Mouse (Mus musculus) neural tube, embryonic 13.5 days (tissue): ENCODE measurements at regions not wholly inside any gene's neighbourhood (a gene's known extent, or its start where the extent isn't known, plus 50 kb on each side); places are given as distances from the start of the nearest gene placed in this dataset.
A peak's percentile ranks its signal among the peaks of the same experiment; 100 is the strongest.

Experiments used
- ATAC-seq: fragments of 200-750 bp; cut with Nextera tagmentation; 2 replicates; pipeline ENCODE4 v1.8.0; 2017; ENCODE audit warnings: low read depth, mild to moderate bottlenecking, moderate TSS enrichment, moderate library complexity
- H3K27ac ChIP-seq: fragments of 300-500 bp; sonication (generic); replicated peaks from 2 replicates; pipeline ENCODE4 v1.5.1; 2015; ENCODE audit warnings: moderate library complexity, mild to moderate bottlenecking, inconsistent platforms
- H3K27me3 ChIP-seq: fragments of 300-500 bp; sonication (generic); 2 replicates; pipeline ENCODE4 v1.6.1; 2015; ENCODE audit warnings: mild to moderate bottlenecking, inconsistent platforms
- H3K36me3 ChIP-seq: fragments of 300-500 bp; sonication (generic); 2 replicates; pipeline ENCODE4 v1.6.1; 2015; ENCODE audit warnings: mild to moderate bottlenecking, inconsistent platforms
- H3K4me1 ChIP-seq: fragments of 300-500 bp; sonication (generic); replicated peaks from 2 replicates; pipeline ENCODE4 v1.6.1; 2015; ENCODE audit warnings: inconsistent platforms
- H3K4me2 ChIP-seq: fragments of 300-500 bp; sonication (generic); 2 replicates; pipeline ENCODE4 v1.6.1; 2015; ENCODE audit warnings: inconsistent platforms, mild to moderate bottlenecking, moderate library complexity
- H3K4me3 ChIP-seq: fragments of 300-500 bp; sonication (generic); 2 replicates; pipeline ENCODE4 v1.5.1; 2015; ENCODE audit warnings: mild to moderate bottlenecking, inconsistent platforms
- H3K9ac ChIP-seq: fragments of 300-500 bp; sonication (generic); 2 replicates; pipeline ENCODE4 v1.6.1; 2015; ENCODE audit warnings: moderate library complexity, mild to moderate bottlenecking, inconsistent platforms
- H3K9me3 ChIP-seq: fragments of 300-500 bp; sonication (generic); 2 replicates; pipeline ENCODE4 v1.6.1; 2016; ENCODE audit warnings: inconsistent platforms
- WGBS: fragments of 180-500 bp; shearing (Covaris S2); methylation state at CpG from one replicate; pipeline ENCODE4 v1.1.7; 2015; 5-methylcytosine and 5-hydroxymethylcytosine counted together

DNA sequence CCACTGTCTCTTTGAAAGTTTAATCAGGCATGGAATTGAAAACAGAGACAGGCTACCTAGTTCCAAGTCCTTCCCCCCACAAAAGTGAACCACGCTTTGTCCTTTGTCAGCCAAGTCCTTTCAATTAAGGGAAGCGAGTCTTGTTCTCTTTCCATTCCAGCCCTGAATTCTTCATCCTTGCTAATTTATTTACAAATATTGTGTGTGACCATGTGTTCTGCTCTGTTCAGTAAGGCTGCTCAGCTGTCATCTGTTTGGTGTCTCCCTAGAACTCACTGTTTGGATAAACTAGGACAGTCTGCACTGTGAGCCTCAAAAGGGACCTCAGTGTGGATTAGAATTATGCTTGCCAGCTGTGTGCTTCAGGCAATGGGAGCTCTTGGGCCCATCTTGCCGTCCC, 473.6 kb downstream of the Nedd1 start:
- Histone ChIP-seq H3K4me1 (peaks cover 22% of the 10 kb centered on the region), H3K36me3 (no peaks in the 10 kb centered on the region), H3K4me3 (no peak overlapping the region), H3K4me2 (no peak overlapping the region), H3K9me3 (no peaks in the 10 kb centered on the region), H3K27ac (no peak overlapping the region; the same call in 1 of the 2 replicates), H3K27me3 (no peaks in the 10 kb centered on the region), H3K9ac (no peak overlapping the region)
- 32% methylated on average over 3 of the region's 3 CpGs for WGBS
- ATAC-seq, result no peak

DNA sequence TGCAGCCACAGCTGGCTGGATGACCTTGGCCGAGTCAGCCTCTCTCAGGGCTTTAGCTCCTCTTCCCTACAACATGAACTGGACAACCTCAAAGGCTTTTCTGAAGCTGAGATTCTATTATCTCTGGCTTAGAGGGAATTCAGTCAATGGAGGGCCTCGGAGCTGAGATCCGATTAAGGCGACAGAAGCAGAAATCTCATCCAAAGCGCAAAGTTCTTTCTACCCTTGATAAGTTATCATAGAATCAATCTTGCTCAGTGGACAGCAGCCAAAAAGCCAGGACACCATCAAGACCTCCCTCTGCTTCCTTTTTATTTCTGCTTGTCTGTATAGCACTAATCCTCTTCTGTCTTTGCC, 474.8 kb downstream of the Nedd1 start:
- no peaks in the 10 kb centered on the region for H3K9me3 ChIP-seq
- no peaks in the 10 kb centered on the region for H3K27me3 ChIP-seq
- H3K4me1 ChIP-seq, result peaks cover 27% of the 10 kb centered on the region
- no peak overlapping the region for H3K4me3 ChIP-seq
- no peak overlapping the region for H3K27ac ChIP-seq
- H3K36me3 ChIP-seq, result no peaks in the 10 kb centered on the region
- no peak for ATAC-seq
- 22% methylated on average over 5 of the region's 5 CpGs for WGBS
- no peak overlapping the region for H3K9ac ChIP-seq
- H3K4me2 ChIP-seq, result no peak overlapping the region

DNA sequence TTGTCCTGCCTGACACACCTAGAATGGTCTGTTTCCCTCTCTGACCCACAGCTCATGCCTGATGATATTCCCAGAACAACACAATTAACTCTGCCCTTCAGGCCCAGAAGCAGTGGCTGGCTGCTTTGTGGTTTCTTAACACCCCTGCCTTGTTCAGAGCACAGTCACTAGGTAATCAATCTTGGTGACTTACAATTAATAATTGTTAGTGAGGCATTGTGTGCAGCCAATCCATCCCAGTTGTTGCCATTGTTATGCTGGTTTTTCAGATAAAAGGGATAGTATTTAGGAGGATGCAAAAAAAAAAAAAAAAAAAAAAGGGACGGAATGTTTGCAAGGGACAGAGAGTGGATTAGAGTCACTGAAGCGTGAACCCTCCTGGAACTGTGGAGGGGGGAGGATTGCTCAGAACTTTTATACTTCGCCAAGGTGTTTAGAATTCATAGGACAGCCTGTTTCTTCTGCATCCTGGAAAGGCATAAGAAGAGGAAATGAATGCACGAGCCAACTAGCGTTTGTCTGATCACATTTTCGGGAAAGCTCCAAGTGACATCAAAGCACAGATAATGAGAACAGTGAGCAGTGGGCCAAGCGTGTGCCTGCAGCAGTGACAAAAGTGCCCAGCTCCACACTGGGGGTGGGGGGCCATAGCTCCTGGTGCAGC, 475.3 kb downstream of the Nedd1 start:
- no peaks in the 10 kb centered on the region for H3K27me3 ChIP-seq
- no peak for ATAC-seq
- 15% methylated on average over 7 of the region's 7 CpGs for WGBS
- no peak overlapping the region for H3K27ac ChIP-seq
- H3K36me3 ChIP-seq, result no peaks in the 10 kb centered on the region
- H3K4me3 ChIP-seq, result no peak overlapping the region
- H3K9ac ChIP-seq, result no peak overlapping the region
- no peaks in the 10 kb centered on the region for H3K9me3 ChIP-seq
- no peak overlapping the region for H3K4me2 ChIP-seq
- peaks cover 27% of the 10 kb centered on the region for H3K4me1 ChIP-seq

DNA sequence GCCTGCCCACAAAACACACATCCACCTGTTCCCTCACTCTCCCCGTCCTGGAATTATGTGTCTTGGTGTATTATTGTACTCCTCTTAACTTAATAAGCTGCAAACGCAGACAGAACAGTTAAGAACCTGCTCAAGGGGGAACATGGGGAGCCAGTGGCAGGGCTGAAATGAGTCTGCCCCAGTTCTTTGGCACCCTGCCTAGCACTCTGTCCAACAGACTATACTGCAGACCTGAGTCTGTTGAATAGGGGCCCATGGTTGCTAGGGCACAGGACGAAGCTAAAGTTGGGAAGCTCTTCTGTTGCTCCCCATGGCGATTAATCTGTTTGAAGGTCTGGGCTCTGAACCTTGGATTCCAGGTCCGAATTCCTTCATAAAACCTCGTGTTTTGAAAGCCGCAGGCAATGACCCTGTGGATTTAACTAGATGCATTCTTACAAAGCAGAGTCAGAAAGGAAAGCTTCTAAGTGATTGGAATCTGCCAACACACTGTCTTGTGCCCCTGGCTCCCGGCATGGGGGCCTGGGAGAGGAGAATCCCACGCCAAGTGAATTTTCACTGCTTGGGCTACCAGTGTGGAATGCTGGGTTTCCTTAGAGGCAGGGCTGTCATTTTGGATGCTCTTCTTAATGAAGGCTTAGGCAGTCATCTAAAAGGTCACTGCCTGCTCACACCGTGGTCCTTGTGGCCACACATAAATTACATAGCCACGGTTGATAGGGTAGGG, 479.3 kb downstream of the Nedd1 start:
- Histone ChIP-seq H3K9ac (no peak overlapping the region), H3K27me3 (no peaks in the 10 kb centered on the region), H3K9me3 (no peaks in the 10 kb centered on the region), H3K4me1 (peaks cover 22% of the 10 kb centered on the region), H3K4me3 (no peak overlapping the region), H3K27ac (0 out of 2 replicates have a peak overlapping the region, but pooled peaks have one; percentile 33), H3K36me3 (no peaks in the 10 kb centered on the region), H3K4me2 (no peak overlapping the region)
- ATAC-seq, result peak; percentile 89
- 33% methylated on average over 11 of the region's 11 CpGs for WGBS

DNA sequence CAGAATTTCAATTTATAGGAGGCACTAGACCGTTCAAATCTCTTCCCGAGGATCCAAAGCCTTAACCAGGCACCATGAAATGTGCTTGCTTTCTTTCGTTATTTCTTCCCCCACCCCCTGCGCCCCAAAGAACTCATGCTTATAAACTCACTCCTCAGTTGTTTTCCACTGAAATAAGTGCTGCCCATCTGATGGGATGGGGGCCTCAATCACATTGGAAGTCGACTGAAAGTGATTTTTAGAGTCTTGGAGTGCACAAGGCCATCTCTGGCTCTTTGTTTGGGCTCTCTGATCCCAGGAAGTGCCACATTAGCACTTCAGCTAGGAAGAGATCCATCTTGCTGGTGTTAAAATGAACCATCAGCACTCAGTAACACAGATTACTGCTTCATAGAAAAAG, 484.3 kb downstream of the Nedd1 start:
- no peaks in the 10 kb centered on the region for H3K9me3 ChIP-seq
- H3K4me1 ChIP-seq, result no peaks in the 10 kb centered on the region; the same call in 1 of the 2 replicates
- no peak overlapping the region for H3K9ac ChIP-seq
- no peak for ATAC-seq
- no peak overlapping the region for H3K4me3 ChIP-seq
- H3K27ac ChIP-seq, result no peak overlapping the region
- no peak overlapping the region for H3K4me2 ChIP-seq
- no peaks in the 10 kb centered on the region for H3K36me3 ChIP-seq
- 45% methylated on average over 5 of the region's 5 CpGs for WGBS
- no peaks in the 10 kb centered on the region for H3K27me3 ChIP-seq

DNA sequence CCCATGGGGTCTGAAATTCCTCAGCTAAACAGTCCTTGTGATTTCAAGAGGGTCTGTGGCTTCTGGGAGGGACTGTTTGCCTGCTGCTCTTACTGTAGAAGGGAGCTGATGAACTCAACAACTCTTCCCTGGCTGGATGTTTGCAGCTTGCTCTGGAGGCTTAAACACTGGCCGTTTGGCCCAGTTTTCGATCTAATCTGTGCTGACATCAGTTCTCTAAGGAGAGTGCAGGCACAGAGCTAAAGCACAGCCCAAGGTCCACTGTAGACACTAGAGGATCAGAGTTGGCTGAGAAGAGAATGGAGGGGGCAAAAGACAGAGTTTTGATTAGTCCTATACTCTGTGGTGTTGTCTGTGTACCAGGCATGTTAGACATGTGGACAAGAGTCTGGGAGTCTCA, 490.1 kb downstream of the Nedd1 start:
- Histone ChIP-seq H3K9me3 (no peaks in the 10 kb centered on the region), H3K4me2 (no peak overlapping the region), H3K27me3 (no peaks in the 10 kb centered on the region), H3K4me1 (no peaks in the 10 kb centered on the region), H3K9ac (no peak overlapping the region), H3K27ac (no peak overlapping the region), H3K4me3 (no peak overlapping the region), H3K36me3 (no peaks in the 10 kb centered on the region)
- 80% methylated on average over 2 of the region's 2 CpGs for WGBS
- no peak for ATAC-seq

DNA sequence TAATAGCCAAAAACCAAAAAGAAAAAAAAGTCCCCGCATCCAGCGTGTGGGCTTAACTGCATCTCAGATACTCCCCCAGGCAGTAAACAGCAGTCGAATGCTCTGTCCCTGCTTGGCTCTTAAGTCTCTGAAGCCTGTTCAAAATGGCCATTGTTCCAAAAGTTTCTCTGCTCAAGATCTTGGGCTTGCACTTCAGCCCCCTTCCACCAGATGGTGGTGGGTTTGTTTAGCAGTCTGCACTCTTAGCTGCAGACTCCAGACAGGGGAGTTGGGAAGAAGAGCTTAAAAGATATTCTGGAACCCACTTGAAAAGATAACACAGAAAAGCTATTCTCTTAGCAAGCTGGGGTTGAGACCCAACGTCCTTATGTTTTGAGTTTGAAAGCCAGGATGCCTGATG, 496.4 kb downstream of the Nedd1 start:
- ATAC-seq, result no peak
- no peaks in the 10 kb centered on the region for H3K27me3 ChIP-seq
- 74% methylated on average over 4 of the region's 4 CpGs for WGBS

DNA sequence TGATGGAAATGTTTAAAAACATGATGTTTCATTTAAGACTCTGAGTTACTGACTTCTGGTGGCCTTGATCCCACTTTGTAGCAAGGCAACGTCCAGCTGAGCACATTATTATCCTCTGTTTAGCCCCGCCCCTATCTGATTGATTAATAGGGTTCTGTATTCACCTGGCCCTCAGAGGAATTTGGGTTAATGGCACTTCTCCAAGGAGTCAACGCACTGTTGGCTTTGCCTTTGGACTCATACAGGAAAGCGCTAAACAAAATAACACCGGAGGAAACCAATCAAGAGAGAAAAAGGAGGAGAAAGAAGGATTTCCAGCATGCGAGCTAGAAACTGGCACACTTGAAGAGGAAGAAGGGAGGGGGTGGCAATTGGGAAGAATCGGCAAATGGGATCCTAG, 497.1 kb downstream of the Nedd1 start:
- H3K27me3 ChIP-seq, result no peaks in the 10 kb centered on the region
- no peak overlapping the region for H3K4me3 ChIP-seq
- no peaks in the 10 kb centered on the region for H3K4me1 ChIP-seq
- no peak for ATAC-seq
- no peaks in the 10 kb centered on the region for H3K36me3 ChIP-seq
- H3K9ac ChIP-seq, result no peak overlapping the region
- H3K9me3 ChIP-seq, result no peaks in the 10 kb centered on the region
- no peak overlapping the region for H3K27ac ChIP-seq
- WGBS, result 86% methylated on average over 7 of the region's 7 CpGs
- no peak overlapping the region for H3K4me2 ChIP-seq

More for the DNA sequence above, 496.4 kb downstream of the Nedd1 start:
- Histone ChIP-seq H3K4me3 (no peak overlapping the region), H3K36me3 (no peaks in the 10 kb centered on the region), H3K4me1 (no peaks in the 10 kb centered on the region), H3K9ac (no peak overlapping the region), H3K4me2 (no peak overlapping the region), H3K9me3 (no peaks in the 10 kb centered on the region), H3K27ac (no peak overlapping the region)

DNA sequence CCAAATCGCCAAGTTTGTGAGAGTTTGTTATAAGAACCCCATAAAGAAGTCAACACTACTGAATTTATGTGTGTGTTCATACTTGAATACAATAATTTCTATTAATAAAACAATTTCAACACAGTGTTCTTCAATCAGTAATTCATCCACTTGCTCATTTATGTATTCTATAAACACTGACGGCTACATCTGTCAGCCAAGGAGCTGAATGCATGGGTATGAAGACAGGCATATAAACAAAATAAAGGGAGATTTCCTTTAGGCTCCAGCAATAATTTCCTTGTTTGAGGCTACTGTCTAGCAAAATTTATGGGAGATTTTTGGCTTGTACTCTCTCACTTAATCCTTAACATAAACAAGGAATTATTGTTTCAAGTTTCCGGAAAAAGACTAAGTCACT, 502.9 kb downstream of the Nedd1 start:
- 74% methylated on average over 3 of the region's 3 CpGs for WGBS
- H3K4me3 ChIP-seq, result no peak overlapping the region
- H3K9me3 ChIP-seq, result no peaks in the 10 kb centered on the region
- H3K4me1 ChIP-seq, result no peaks in the 10 kb centered on the region
- no peak overlapping the region for H3K27ac ChIP-seq
- H3K36me3 ChIP-seq, result no peaks in the 10 kb centered on the region
- no peak for ATAC-seq
- no peaks in the 10 kb centered on the region for H3K27me3 ChIP-seq
- no peak overlapping the region for H3K9ac ChIP-seq
- no peak overlapping the region for H3K4me2 ChIP-seq

DNA sequence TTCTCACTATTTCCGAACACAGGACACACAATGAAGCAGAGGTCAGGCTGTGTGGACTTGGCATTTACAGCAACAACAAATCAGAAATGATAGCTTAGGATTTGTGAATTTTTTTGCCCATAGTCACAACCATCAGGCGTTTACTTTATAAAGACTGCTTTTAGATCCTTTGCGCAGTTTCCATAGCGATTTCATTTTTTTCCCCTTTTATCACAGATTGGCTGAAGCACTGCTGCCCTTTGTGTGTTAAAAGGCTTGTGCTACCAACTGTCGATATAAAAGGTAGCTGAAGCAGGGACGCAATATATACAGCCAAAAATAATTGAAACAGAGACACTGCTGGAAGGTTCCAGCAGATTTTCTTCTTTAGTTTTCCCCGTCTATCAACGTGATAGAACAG, 551.4 kb downstream of the Nedd1 start:
- H3K4me3 ChIP-seq, result no peak overlapping the region
- H3K36me3 ChIP-seq, result no peaks in the 10 kb centered on the region
- no peak overlapping the region for H3K27ac ChIP-seq
- no peaks in the 10 kb centered on the region for H3K9me3 ChIP-seq
- H3K27me3 ChIP-seq, result no peaks in the 10 kb centered on the region
- 63% methylated on average over 8 of the region's 8 CpGs for WGBS
- no peak overlapping the region for H3K9ac ChIP-seq
- H3K4me2 ChIP-seq, result no peak overlapping the region
- no peak for ATAC-seq
- H3K4me1 ChIP-seq, result peaks cover 9% of the 10 kb centered on the region; the same call in 1 of the 2 replicates

DNA sequence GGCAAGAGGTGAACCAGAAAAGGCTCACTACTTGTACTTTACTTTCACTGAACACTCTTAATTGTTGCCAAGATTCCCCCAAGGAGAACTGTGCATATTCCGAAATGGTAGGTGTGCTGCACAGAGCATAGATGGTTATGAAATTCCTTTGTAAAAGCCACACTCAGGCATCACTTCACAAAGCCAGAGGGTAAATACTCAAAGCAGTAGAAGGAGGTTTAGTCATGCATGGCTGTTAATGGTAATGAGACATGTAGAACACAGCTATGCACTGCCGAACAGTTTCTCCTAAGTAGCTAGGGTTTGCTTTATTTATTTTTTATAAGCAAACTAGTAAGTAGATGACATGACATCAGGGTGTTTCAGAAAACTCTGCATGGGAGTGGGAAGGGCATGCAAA, 556.2 kb downstream of the Nedd1 start:
- Histone ChIP-seq H3K27ac (no peak overlapping the region), H3K9me3 (no peaks in the 10 kb centered on the region), H3K27me3 (no peaks in the 10 kb centered on the region), H3K4me2 (peak overlapping the region; percentile 65; the same call in 1 of the 2 replicates), H3K9ac (no peak overlapping the region), H3K4me3 (no peak overlapping the region), H3K4me1 (peaks cover 18% of the 10 kb centered on the region), H3K36me3 (no peaks in the 10 kb centered on the region)
- no peak for ATAC-seq
- 48% methylated on average over 2 of the region's 2 CpGs for WGBS

DNA sequence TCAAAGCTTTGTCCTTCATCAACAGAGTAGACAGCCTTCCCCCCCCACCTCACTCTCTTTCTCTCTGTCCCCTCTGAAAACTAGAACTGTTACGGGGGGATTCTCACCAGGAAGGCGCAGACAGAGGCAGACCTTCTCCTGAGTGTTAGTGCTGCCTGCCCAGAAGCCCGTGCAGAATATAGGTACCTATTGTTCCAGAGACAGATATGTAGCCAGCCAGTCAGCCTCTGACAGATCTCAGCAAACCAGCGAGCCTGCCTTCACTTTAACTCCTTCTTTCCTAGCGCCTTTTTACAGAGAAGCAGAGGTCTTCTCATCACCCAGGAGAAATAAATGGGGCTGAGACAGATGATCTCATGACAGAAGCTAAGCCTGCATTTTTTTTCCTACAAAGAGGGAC, 557.2 kb downstream of the Nedd1 start:
- peak overlapping the region; percentile 65 for H3K4me2 ChIP-seq
- H3K4me3 ChIP-seq, result peak overlapping the region; percentile 73
- H3K27ac ChIP-seq, result peak overlapping the region; percentile 97
- H3K9me3 ChIP-seq, result no peaks in the 10 kb centered on the region
- peaks cover 27% of the 10 kb centered on the region for H3K4me1 ChIP-seq
- no peaks in the 10 kb centered on the region for H3K27me3 ChIP-seq
- peak overlapping the region; percentile 95 for H3K9ac ChIP-seq
- 9% methylated on average over 5 of the region's 5 CpGs for WGBS
- H3K36me3 ChIP-seq, result no peaks in the 10 kb centered on the region
- peak; percentile 79 for ATAC-seq

DNA sequence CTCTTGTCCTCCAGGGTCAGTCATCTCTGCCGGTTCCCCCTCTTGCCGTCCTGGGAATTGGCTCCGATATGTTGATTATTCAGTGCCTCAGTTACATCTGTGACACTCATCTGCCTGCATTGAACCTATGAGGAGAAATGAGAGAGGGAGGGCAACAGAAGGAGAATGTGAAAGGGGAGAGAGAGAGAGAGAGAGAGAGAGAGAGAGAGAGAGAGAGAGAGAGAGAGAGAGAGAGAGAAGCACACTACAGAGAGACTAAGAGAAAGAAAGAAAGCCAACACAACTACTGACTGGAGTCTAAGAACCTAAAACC, 557.6 kb downstream of the Nedd1 start:
- Histone ChIP-seq H3K9ac (peak overlapping the region; percentile 95), H3K4me2 (peak overlapping the region; percentile 65), H3K36me3 (no peaks in the 10 kb centered on the region), H3K27me3 (no peaks in the 10 kb centered on the region), H3K4me3 (peak overlapping the region; percentile 73), H3K27ac (peak overlapping the region; percentile 97), H3K4me1 (peaks cover 30% of the 10 kb centered on the region), H3K9me3 (no peaks in the 10 kb centered on the region)
- 20% methylated on average over 3 of the region's 3 CpGs for WGBS
- ATAC-seq, result peak; percentile 34; the same call in 1 of the 2 replicates
